In the genomic region with DNA sequence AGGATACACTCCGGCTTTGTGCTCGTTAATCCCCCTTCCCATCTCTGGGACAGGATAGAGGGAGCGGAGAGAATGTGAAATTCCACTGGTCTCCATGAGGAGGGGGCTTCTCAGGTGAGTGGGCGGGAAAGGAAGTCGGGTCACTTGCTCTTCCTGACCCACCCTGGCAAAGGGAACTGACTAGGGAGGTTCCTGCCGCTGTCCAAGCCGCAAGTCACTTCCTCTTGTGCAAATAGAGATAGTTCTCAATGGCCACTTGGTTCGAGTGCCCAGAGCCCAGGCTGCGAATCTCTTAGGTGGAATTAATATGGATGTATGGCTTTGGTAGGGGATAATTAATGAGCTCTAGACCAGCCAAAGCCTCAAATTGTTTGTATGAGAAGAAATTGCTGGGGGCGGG, we compare ENCODE assay signal across 30 mouse cellular contexts. TPM values are rescaled to one million over a fixed set of nuclear protein-coding genes. Genes with fewer than 3 reads are reported as not detected.
DNase-seq lines count a peak whose midpoint lies in the region; ATAC-seq and TF ChIP-seq lines count a peak whose summit lies in the region.
"Had no signal": no experiment of that assay in that cellular context is flagged by ENCODE, and none has a peak within 500 bp of the region (broad histone marks: within the 10 kb centered on the region; RNA-seq: fewer than 3 reads in every experiment).

No protein-coding gene starts in this region.

- peaks cover 13% of the 10 kb centered on the region; the same call in 1 of the 2 replicates for H3K36me3 ChIP-seq in lung, postnatal 0 days (ENCODE audit: insufficient read depth, low read length)
- H3K36me3 ChIP-seq in limb, embryonic 10.5 days, result peaks cover 88% of the 10 kb centered on the region

- peak; percentile 28 for DNase-seq in cerebellum, adult 11-12 months
- no peak for DNase-seq in cerebellum, adult 8-10 months
- peak; percentile 25 for DNase-seq in lung, postnatal 0 days (ENCODE audit: low spot score)
- DNase-seq in lung, postnatal 25 days (ENCODE audit: low spot score), result no peak
- no peak for DNase-seq in limb, embryonic 10.5 days (ENCODE audit: low spot score)
- DNase-seq in spleen, postnatal 4 days (ENCODE audit: low spot score in 2 of 2), result no peak
- DNase-seq: adrenal gland, postnatal 10 days; cerebellum, adult 11 months; gastrocnemius, postnatal 14 days; heart, adult 11 months; heart, postnatal 36 days; kidney, adult 9 months; kidney, postnatal 10 days; layer of hippocampus, postnatal 36 days; left cerebral cortex, postnatal 4 days; retina, postnatal 1 day; right cerebral cortex, postnatal 25 days; thymus, postnatal 14 days had no signal

- no peak overlapping the region for H3K9ac ChIP-seq in lung, postnatal 0 days (replicated peaks; ENCODE audit: low read depth)
- H3K9ac ChIP-seq: heart, embryonic 15.5 days; hindbrain, embryonic 12.5 days; limb, embryonic 15.5 days; liver, embryonic 14.5 days; neural tube, embryonic 13.5 days had no signal

- WGBS in lung, postnatal 0 days, result 53% methylated on average over 10 of the region's 10 CpGs
- 91% methylated on average over 10 of the region's 10 CpGs for WGBS in limb, embryonic 10.5 days

- no peaks in the 10 kb centered on the region for H3K27me3 ChIP-seq in lung, postnatal 0 days (replicated peaks; ENCODE audit: insufficient read depth, low read length)
- no peaks in the 10 kb centered on the region for H3K27me3 ChIP-seq in limb, embryonic 10.5 days (ENCODE audit: low read depth, poor library complexity, severe bottlenecking)
- H3K27me3 ChIP-seq: heart, embryonic 15.5 days; hindbrain, embryonic 12.5 days; limb, embryonic 15.5 days; neural tube, embryonic 13.5 days had no signal

- peak; percentile 42 for ATAC-seq in lung, postnatal 0 days
- ATAC-seq in megakaryocyte-erythroid progenitor cell, adult 5-6 weeks (replicated peaks; ENCODE audit: low FRiP score, low TSS enrichment, poor library complexity, severe bottlenecking), result 0 out of 2 replicates have a peak, but pooled peaks have one; percentile 15
- ATAC-seq: forebrain, embryonic 14.5 days; intestine, embryonic 16.5 days had no signal

- 0 out of 2 replicates have a peak overlapping the region, but pooled peaks have one; percentile 21 for H3K4me2 ChIP-seq in lung, postnatal 0 days (replicated peaks; ENCODE audit: low read depth, low read length)
- H3K4me2 ChIP-seq: heart, embryonic 15.5 days; hindbrain, embryonic 12.5 days; limb, embryonic 15.5 days; neural tube, embryonic 13.5 days had no signal

- no peak overlapping the region for H3K4me3 ChIP-seq in lung, postnatal 0 days (ENCODE audit: low read depth, low read length)
- H3K4me3 ChIP-seq in limb, embryonic 10.5 days, result no peak overlapping the region
- H3K4me3 ChIP-seq: heart, embryonic 10.5 days; heart, embryonic 15.5 days; hindbrain, embryonic 12.5 days; limb, embryonic 15.5 days; midbrain, embryonic 10.5 days; neural tube, embryonic 13.5 days had no signal

- no peaks in the 10 kb centered on the region for H3K9me3 ChIP-seq in lung, postnatal 0 days (ENCODE audit: low read length)
- no peaks in the 10 kb centered on the region for H3K9me3 ChIP-seq in limb, embryonic 10.5 days (replicated peaks)
- H3K9me3 ChIP-seq: G1E; heart, embryonic 10.5 days; heart, embryonic 15.5 days; hindbrain, embryonic 12.5 days; limb, embryonic 15.5 days; midbrain, embryonic 10.5 days; neural tube, embryonic 13.5 days had no signal

- TF ChIP-seq EP300 in lung, postnatal 0 days (IDR thresholded peaks at IDR 0.05), result no peak

- no peak for TF ChIP-seq CTCF in lung, postnatal 0 days (IDR thresholded peaks at IDR 0.05)

- H3K27ac ChIP-seq in lung, postnatal 0 days (ENCODE audit: low read length), result no peak overlapping the region
- H3K27ac ChIP-seq in limb, embryonic 10.5 days, result no peak overlapping the region
- H3K27ac ChIP-seq: heart, embryonic 10.5 days; heart, embryonic 15.5 days; hindbrain, embryonic 12.5 days; hindbrain, postnatal 0 days; limb, embryonic 15.5 days; liver, embryonic 14.5 days; midbrain, embryonic 10.5 days; neural tube, embryonic 13.5 days had no signal

- H3K4me1 ChIP-seq in lung, postnatal 0 days (ENCODE audit: insufficient read depth, low read depth, low read length), result peaks cover 9% of the 10 kb centered on the region; the same call in 1 of the 2 replicates
- 0 out of 2 replicates have a peak, but pooled peaks cover 5% of the 10 kb centered on the region for H3K4me1 ChIP-seq in limb, embryonic 10.5 days
- H3K4me1 ChIP-seq: limb, embryonic 15.5 days had no signal

RNA-seq across cellular contexts. Expression of gene 2410131K14Rik, which starts 15.0 kb away (rescaled TPM):
- 4.5 and 4.9 TPM in 2 replicates for polyA plus RNA-seq in lung, postnatal 0 days (2015; fragmentation: Nextera tagmentation; extraction: Ambion mirVana)
- total RNA-seq in megakaryocyte-erythroid progenitor cell, adult 5-6 weeks (2014; fragmentation: Nextera tagmentation), result 0.92 and 1.0 TPM in 2 replicates
- total RNA-seq in megakaryocyte-erythroid progenitor cell, adult 5-6 weeks (2017), result 1.4 and 2.1 TPM in 2 replicates
- 13.7 and 14.3 TPM in 2 replicates for polyA plus RNA-seq in limb, embryonic 10.5 days (2016; fragmentation: Nextera tagmentation; extraction: Ambion mirVana)

RNA-seq across cellular contexts. Expression of gene Rnft2, which starts 15.1 kb away (rescaled TPM):
- polyA plus RNA-seq in lung, postnatal 0 days (2015; fragmentation: Nextera tagmentation; extraction: Ambion mirVana), result 0.14 and 0.23 TPM in 2 replicates
- total RNA-seq in megakaryocyte-erythroid progenitor cell, adult 5-6 weeks (2014; fragmentation: Nextera tagmentation), result not detected in 2 replicates
- total RNA-seq in megakaryocyte-erythroid progenitor cell, adult 5-6 weeks (2017), result not detected in 2 replicates
- 4.9 and 5.5 TPM in 2 replicates for polyA plus RNA-seq in limb, embryonic 10.5 days (2016; fragmentation: Nextera tagmentation; extraction: Ambion mirVana)

Comparison
In these comparisons a context has a peak if more than half of its experiments do, and no peak if none do; other contexts are left out.
1. DNase-seq: peak in cerebellum, adult 11-12 months (single experiment) and lung, postnatal 0 days (single experiment); none in cerebellum, adult 8-10 months (single experiment), lung, postnatal 25 days (single experiment), limb, embryonic 10.5 days (single experiment) and spleen, postnatal 4 days (0 of 2).